Mouse (Mus musculus) frontal cortex, postnatal 14 days (tissue): ENCODE measurements around the gene Gm7347.
A peak's percentile ranks its signal among the peaks of the same experiment; 100 is the strongest.
"Not testable (repeated sequence)": the region's sequence is repeated elsewhere in the genome, so short reads cannot be mapped to it uniquely, and the experiment has no call there.

Experiments used
- DNase-seq, 2 experiments: peaks; one replicate each; pipeline ENCODE4 v3.0.0; 2022; ENCODE audit warnings: low spot score in 2 of 2

Gene Gm7347

GRCm38 (mm10) chr5:26058481-26058880 lies at the start of gene Gm7347:
Gm7347 (minus strand) TSS chr5:26058581.
- not testable (repeated sequence) for DNase-seq

- DNase-seq = not testable (repeated sequence)
These were observed 46.9 kb upstream of the Gm7347 start, which contains the start of gene 5031410I06Rik for GRCm38 (mm10) chr5:26105262-26105661. 5031410I06Rik (minus strand) TSS chr5:26105362.

- not testable (repeated sequence) for DNase-seq
These were observed 30.8 kb upstream of the Gm7347 start, which contains the start of gene Gm10471 for GRCm38 (mm10) chr5:26089191-26089590. Gm10471 (minus strand) TSS chr5:26089291.

- not testable (repeated sequence) for DNase-seq
These were observed 20.6 kb upstream of the Gm7347 start for GRCm38 (mm10) chr5:26079023-26079422.

GRCm38 (mm10) chr5:26070716-26071115 lies 12.3 kb upstream of the Gm7347 start:
- no peak for DNase-seq

- DNase-seq = not testable (repeated sequence)
These were observed 18.9 kb downstream of the Gm7347 start, which contains the start of gene Speer4a for GRCm38 (mm10) chr5:26039458-26039857. Speer4a (minus strand) TSS chr5:26039558.

- DNase-seq = not testable (repeated sequence)
These were observed 35.6 kb downstream of the Gm7347 start, which contains the start of gene Gm5862 for GRCm38 (mm10) chr5:26022816-26023215. Gm5862 (minus strand) TSS chr5:26022916.

GRCm38 (mm10) chr5:26007697-26008096 lies 50.7 kb downstream of the Gm7347 start:
- DNase-seq = not testable (repeated sequence)

GRCm38 (mm10) chr5:26006937-26007695 lies 51.3 kb downstream of the Gm7347 start:
- peak; percentile 5 to 6 for DNase-seq

GRCm38 (mm10) chr5:26004698-26005097 lies 53.7 kb downstream of the Gm7347 start, which contains the start of gene Gm1979:
Gm1979 (minus strand) TSS chr5:26004798.
- DNase-seq = not testable (repeated sequence)
